Mouse (Mus musculus) kidney, postnatal 10 days (tissue): ENCODE measurements around the gene Acat3.
"Not testable (repeated sequence)": the region's sequence is repeated elsewhere in the genome, so short reads cannot be mapped to it uniquely, and the experiment has no call there.

Source experiments
- DNase-seq: peaks from one replicate; pipeline ENCODE4 v3.0.0; 2021; ENCODE audit warnings: mixed read lengths

Gene Acat3

GRCm38 (mm10) chr17:12916588-12917380 is 23.6 kb downstream of the Acat3 start:
- no peak for DNase-seq

DNA sequence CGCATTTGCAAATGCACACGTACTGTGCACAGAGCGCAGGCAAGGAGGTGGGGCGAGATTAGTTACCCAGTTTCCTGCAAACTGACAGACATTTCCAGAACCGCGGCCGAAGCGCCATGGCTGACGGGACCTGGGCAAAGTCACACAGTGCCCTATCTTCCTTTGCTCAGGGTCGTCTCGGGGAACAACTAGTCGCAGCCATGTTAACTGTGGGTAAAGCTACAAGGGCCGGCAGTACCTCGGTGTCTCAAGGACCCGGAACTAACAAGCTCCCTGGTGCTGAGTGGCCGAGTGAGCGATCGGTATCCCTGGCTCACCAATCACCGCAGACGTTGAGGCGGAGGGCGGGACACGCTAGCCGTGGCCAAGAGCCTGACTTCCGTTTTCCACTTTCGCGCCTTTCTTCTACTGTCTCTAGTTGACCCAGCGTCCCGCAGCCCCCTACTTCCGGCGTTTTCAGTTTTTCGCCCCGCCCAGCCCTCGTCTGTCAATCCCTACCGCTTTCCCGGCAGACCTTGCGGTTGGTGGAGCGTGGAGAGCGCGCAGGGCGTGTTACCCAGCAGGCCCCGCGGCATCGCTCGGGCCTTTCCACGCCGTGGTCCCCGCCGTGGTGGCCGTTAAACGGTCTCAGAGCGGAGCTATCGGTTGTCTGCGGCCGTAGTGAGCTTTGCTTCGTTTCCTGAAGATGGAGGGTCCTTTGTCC is 24.4 kb downstream of the Acat3 start, which contains the start of gene Mrpl18:
Mrpl18 (minus strand) TSS at position 465 of the 703 bp plus-strand sequence.
- peak; percentile 99 for DNase-seq

GRCm38 (mm10) chr17:12915488-12915880 is 24.9 kb downstream of the Acat3 start, which contains the start of gene Tcp1:
TSS of gene Tcp1 (plus strand) at chr17:12915701.
- no peak for DNase-seq

DNA sequence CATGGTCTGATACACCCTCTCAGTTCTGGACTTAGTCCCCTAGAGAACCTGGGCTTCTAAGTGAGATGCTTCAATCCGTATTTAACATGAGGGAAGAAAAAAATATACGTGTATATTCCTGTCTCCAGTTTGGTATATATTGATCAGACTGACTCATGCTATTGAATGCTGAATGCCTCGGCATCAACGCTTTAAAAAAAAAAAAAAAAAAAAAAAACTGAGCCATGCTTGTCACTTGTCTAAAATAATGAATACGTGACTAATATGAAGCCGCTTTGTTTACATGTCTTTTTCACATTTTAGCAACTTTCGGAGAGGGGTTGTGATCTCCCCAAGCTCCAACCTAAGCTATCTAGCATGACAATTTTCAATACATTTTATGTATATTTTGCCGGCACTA is 30.0 kb downstream of the Acat3 start:
- no peak for DNase-seq

- no peak for DNase-seq
Observed at GRCm38 (mm10) chr17:12909361-12910280, 30.8 kb downstream of the Acat3 start, which contains the start of gene Pnldc1. TSS of gene Pnldc1 (minus strand) at chr17:12910230.

DNA sequence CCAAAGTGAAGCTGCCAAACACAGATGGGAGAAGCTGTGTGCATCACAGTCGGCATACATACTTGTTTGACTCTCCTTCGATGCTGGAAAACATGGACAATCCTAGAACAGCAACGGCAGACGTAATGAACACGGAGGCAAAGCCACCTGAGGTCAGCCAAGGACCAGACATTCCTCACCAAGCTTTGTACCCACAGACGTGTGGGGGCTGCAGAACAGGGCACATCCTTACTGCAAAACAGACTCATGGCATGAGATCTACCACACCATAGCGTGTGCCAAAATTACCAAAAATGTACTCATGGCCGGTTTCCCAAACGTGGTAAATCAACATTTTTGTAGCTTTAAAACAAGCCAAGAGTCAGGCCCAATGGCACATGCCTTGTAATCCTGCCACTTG is 34.0 kb downstream of the Acat3 start:
- DNase-seq = no peak

GRCm38 (mm10) chr17:12905810-12906209 is 34.6 kb downstream of the Acat3 start:
- no peak for DNase-seq

- no peak for DNase-seq
Observed at GRCm38 (mm10) chr17:12904349-12904748, 36.1 kb downstream of the Acat3 start.

DNA sequence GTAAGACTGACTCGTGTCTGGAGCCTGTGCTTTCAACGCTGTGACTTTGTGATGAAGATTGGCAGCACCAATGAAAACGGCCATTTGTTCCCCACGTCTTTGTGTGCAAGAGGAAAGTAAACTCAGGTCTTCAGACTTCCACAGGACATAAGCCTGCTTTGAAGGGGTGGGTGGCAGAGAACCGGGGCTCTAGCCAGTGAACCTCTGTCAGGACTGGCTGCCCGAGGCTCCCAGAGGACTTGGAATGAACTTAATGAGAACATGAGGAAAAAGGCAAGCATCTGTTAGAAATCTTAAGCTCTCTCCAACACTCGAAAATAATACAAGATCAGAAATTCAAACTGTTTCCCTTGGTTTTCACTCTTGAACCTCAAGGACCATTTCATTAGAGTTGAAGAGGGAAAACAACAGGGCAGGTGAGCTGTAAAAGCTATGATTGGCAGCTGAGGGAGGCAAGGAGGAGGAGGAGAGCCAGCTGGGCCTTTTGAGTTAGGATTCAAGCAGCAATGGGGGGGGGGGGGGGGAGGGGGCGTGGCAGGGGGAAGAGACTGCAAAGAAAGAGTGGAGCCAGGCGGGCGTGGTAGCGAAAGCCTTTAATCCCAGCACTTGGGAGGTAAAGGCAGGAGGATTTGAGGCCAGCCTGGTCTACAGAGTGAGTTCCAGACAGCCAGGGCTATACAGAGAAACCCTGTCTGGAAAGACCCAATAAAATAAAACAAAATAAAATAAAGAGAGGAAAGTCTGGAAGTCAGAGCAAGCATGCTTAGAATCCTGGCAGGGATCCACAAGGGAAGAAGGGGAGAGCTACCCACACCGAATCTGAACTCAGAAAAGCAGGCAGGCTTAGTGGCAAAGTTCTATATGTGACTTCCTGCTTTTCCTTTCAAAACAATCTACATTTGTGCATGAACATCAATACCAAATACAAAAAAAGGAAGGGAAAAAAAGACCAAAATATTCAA is 36.7 kb downstream of the Acat3 start:
- no peak for DNase-seq

DNA sequence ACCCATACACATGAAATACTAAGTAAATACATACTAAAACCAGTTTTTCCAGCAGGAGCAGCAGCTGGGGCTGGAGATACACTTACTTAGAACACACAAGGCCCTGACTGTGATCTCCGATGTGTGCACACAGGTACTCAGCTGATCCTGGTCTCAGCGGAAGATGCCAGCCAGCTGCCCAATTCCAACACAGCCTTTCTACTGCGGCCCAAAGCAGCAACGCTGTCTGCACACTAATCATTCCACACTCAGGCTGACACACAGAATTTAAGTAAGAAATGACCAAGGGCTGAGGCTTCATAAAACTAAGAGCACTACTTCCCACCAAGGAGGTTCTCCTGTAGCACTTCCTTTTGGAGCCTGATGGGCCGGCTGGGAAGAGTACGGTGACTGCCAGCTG is 38.1 kb downstream of the Acat3 start:
- DNase-seq = no peak

DNA sequence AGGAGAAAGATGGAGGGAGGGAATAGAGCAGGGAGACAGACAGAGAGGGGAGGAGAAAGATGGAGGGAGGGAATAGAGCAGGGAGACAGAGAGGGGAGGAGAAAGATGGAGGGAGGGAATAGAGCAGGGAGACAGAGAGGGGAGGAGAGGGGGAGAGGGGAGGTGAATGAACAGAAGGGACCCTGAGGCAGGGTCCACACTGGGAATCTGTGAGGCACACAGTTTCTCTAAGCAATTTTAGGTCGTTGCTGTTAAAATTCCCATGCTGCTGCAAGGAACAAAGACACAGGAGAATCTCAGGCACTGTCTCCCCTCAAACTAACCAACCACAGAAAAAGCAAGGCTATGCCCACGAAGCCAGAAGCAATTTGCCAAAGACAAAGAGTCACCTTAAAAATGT is 41.8 kb downstream of the Acat3 start:
- not testable (repeated sequence) for DNase-seq

GRCm38 (mm10) chr17:12897674-12898073 is 42.7 kb downstream of the Acat3 start:
- DNase-seq = no peak

GRCm38 (mm10) chr17:12892033-12892432 is 48.4 kb downstream of the Acat3 start:
- no peak for DNase-seq

- DNase-seq = no peak
Observed at GRCm38 (mm10) chr17:12891054-12891453, 49.3 kb downstream of the Acat3 start.

DNA sequence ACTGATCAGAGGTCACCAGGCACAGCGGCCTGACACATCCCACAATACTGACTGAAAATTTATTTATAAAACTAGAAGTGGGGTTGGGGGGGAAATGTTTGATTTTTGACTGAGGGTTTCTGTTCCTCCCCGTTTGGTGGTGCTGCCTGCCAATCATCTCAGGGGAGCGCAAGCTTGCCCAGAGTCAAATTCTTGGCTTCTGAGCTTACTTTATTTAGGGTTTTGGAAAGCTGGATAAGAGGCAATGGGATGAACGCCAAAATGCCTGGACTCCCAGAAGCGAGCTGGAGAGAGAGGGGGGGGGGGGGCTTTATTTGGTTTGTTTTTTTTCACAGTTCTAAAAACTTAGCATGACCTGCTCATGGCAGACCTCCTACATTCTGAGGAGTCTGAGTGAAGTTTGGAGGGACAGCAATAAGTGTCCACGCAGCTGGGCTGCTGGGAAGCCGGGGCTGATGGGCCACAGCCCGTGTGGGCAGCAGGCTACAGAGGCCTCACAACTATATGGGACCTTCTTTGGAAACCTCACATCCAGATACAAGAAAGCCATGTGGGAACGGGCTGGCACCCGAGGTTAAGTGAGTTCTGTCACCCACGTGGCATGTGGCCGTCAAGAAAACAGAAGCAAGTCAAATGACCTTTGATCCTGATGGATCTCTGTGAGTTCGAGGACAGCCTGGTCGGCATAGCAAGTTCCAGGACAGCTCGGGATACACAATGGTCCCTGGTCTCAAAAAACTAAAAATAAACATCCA is 53.2 kb downstream of the Acat3 start:
- DNase-seq = peak; percentile 37

DNA sequence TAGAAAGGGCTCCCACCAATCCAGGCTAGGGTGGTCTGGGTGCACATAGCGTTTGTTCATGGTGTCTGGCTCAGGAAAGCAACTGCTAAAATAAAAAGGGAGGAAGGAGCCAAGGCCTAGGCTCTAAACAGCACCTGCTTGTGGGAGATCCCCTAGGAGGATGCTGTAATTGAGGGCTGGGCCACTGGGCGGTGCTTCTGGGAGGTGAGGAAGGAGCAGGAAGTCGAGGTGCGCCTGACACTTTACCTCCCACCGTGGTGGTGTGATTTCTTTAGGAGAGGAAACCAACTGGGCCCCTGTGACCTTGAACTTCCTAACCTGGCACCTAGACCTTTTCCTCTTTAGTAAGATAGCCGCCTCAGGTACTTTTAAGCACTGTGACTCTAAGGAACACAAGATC is 53.8 kb downstream of the Acat3 start:
- no peak for DNase-seq

GRCm38 (mm10) chr17:12881216-12881615 is 59.2 kb downstream of the Acat3 start:
- no peak for DNase-seq

- DNase-seq = peak; percentile 91
Observed at GRCm38 (mm10) chr17:12880178-12880577, 60.2 kb downstream of the Acat3 start.

GRCm38 (mm10) chr17:12875734-12876133 is 64.7 kb downstream of the Acat3 start, which contains the start of gene Mrgprh:
TSS of gene Mrgprh (plus strand) at chr17:12876034.
- DNase-seq = no peak
